Mouse (Mus musculus) ES-Bruce4 (cell line): Measurements from ENCODE around the gene Sppl2b.

Experiments
- CTCF ChIP-seq: IDR thresholded peaks from one replicate; pipeline ENCODE4 v1.8.1; 2011; ENCODE audit warnings: low read depth, low read length
- POLR2A ChIP-seq: IDR thresholded peaks from one replicate; pipeline ENCODE4 v1.8.1; 2011; ENCODE audit warnings: low read length; ENCODE audit not compliant: insufficient read depth

DNA sequence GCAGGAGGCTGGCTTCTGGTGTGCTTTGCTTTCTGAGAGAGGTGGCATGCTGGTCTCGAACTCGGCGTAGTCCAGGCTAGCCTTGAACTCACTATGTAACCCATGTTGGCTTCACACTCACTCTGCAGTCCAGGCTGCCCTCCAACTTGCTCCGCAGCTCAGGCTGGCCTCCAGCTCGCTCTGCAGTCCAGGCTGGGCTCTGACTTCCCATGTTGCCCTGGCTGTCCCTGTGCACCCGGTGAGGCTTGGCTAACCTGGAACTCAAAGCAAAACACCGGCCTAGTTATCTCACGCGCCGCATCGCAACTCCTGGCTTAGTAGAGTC is 636 bp downstream of the Sppl2b start:
- TF ChIP-seq POLR2A, result no peak
- no peak for TF ChIP-seq CTCF
